Mouse (Mus musculus) small intestine, adult 2 months (tissue): Measurements from ENCODE around the gene Slc6a18.

ENCODE experiments used
- CTCF ChIP-seq: fragments of 200-500 bp; IDR thresholded peaks from 2 replicates; pipeline ENCODE4 v1.5.1; 2012; ENCODE audit warnings: low read depth, mild to moderate bottlenecking, control low read depth, inconsistent platforms, low read length, moderate library complexity, mixed read lengths; ENCODE audit not compliant: insufficient replicate concordance, insufficient read length; ENCODE audit errors: extremely low read depth
- POLR2A ChIP-seq: fragments of 200-500 bp; IDR thresholded peaks from 2 replicates; pipeline ENCODE4 v1.6.1; 2012; ENCODE audit warnings: low read depth, mild to moderate bottlenecking, control low read depth, inconsistent platforms, low read length, moderate library complexity

GRCm38 (mm10) chr13:73654976-73655375, 22.8 kb downstream of the Slc6a18 start:
- TF ChIP-seq CTCF (no peak), POLR2A (no peak)
